Mouse (Mus musculus) G1E (cell line): ENCODE results near the gene Slc6a5.

ENCODE experiments used
- CTCF ChIP-seq: IDR thresholded peaks from 2 replicates; pipeline ENCODE4 v1.5.1; 2012; ENCODE audit warnings: low read depth, low read length, inconsistent platforms, mixed read lengths
- GATA1 ChIP-seq: IDR thresholded peaks from 2 replicates; pipeline ENCODE4 v1.6.1; 2012; ENCODE audit warnings: borderline replicate concordance, low read length, inconsistent platforms, mixed read lengths
- GATA2 ChIP-seq: IDR thresholded peaks from 2 replicates; pipeline ENCODE4 v1.6.1; 2012; ENCODE audit warnings: low read depth, low read length, inconsistent platforms, borderline replicate concordance
- POLR2AphosphoS5 ChIP-seq: IDR thresholded peaks from 2 replicates; pipeline ENCODE4 v1.6.1; 2012; ENCODE audit warnings: low read depth, low read length, inconsistent platforms; ENCODE audit not compliant: insufficient replicate concordance
- TAL1 ChIP-seq: conservative IDR thresholded peaks from 2 replicates; pipeline ENCODE4 v1.6.1; 2012; ENCODE audit warnings: low read depth, low read length, inconsistent platforms, mixed read lengths

DNA sequence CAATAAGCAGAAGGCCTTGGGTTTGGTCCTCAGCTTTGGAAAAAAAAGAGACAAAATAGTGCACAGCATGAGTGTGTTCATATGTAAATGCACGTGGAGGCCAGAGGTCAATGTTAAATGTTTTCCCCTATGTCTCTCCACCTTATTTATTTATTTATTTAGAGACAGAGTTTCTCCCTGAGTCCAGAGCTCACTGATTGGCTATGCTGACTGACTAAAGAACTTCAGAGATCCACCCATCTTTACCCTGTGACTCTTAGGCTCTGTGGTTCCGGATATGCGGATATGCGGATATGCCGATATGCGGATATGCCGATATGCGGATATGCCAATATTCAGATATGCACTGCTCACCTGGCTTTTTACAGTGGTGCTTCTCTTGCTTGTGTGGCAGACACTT lies 76.0 kb downstream of the Slc6a5 start:
- TF ChIP-seq TAL1 (no peak), CTCF (no peak), GATA2 (no peak), POLR2AphosphoS5 (no peak), GATA1 (no peak)
